Mouse (Mus musculus): Measurements from ENCODE around the gene Etv3.
"Not testable (repeated sequence)": the region's sequence is repeated elsewhere in the genome, so short reads cannot be mapped to it uniquely, and the experiment has no call there.

DNA sequence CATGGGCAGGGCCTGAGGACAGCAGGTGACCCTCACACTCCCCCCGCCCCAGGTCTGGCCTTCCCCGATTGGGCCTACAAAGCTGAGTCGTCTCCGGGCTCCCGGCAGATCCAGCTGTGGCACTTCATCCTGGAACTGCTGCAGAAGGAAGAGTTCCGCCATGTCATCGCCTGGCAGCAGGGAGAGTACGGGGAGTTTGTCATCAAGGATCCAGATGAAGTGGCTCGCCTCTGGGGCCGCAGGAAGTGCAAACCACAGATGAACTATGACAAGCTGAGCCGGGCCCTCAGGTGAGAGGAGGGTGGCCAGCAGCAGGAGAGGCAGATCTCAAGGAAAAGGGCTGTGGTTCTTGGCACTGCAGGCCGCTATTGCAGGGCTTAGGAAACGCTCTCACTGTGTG, 29.7 kb downstream of the Etv3 start:
- TF ChIP-seq POLR2A (IDR thresholded peaks at IDR 0.05; ENCODE audit: extremely low read depth, insufficient read depth, low read length); CTCF (IDR thresholded peaks at IDR 0.05; ENCODE audit: low read depth, low read length): not testable (repeated sequence)
